Mouse (Mus musculus): ENCODE measurements around the gene Hunk.

The Hunk gene

GRCm38 (mm10) chr16:90437276-90437675 is 51.5 kb downstream of the Hunk start:
- in situ Hi-C loops (cut with MboI) = no loop called here

DNA sequence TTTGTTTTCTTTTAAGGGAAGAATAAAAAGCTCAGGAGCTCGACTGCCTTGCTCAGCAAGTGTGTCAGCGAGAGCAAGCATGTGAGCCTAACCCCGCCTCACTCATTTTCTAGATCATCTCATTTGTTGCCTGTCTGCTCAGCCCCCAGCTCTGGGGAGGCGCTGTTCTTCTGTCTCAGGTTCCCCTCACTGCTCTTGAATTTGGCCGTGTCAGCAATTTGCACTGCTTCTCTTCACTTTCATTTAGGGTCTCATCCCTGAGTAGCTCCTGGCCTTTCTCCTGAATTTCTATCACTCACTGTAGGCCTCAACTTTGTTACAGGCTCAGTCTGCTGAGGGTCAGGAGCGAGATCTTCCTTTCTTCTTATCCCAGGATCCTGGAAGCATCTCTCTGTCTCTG is 53.7 kb downstream of the Hunk start:
- in situ Hi-C loops (cut with MboI) = no loop called here

DNA sequence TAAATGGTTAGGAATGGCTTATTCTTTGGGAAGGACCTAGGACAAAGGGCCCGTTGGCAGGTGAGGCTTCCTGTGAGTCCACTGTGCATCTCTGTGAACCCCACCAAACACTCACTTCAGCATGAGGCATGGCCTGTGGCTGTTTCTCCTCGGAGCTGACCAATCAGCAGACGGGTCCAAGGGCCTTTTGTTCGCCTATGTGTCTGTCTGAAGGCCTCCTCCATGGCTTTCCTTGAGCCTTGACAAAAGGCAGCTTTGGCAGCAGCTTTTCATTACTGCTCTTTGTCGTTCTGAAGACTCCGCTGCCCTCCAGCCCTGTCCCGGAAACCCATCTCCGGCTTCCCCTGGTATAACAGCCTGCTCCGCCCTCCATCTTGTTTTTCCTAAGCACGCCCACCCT is 54.8 kb downstream of the Hunk start:
- in situ Hi-C loops (cut with MboI) = no loop called here

GRCm38 (mm10) chr16:90442991-90443390 is 57.2 kb downstream of the Hunk start:
- in situ Hi-C loops (cut with MboI) = no loop called here

GRCm38 (mm10) chr16:90453197-90453596 is 67.4 kb downstream of the Hunk start:
- in situ Hi-C loops (cut with MboI) = no loop called here

GRCm38 (mm10) chr16:90456495-90457125 is 70.8 kb downstream of the Hunk start:
- in situ Hi-C loops (cut with MboI) = no loop called here

GRCm38 (mm10) chr16:90458899-90459610 is 73.2 kb downstream of the Hunk start:
- in situ Hi-C loops (cut with MboI) = no loop called here

GRCm38 (mm10) chr16:90461304-90461905 is 75.6 kb downstream of the Hunk start:
- in situ Hi-C loops (cut with MboI) = no loop called here

DNA sequence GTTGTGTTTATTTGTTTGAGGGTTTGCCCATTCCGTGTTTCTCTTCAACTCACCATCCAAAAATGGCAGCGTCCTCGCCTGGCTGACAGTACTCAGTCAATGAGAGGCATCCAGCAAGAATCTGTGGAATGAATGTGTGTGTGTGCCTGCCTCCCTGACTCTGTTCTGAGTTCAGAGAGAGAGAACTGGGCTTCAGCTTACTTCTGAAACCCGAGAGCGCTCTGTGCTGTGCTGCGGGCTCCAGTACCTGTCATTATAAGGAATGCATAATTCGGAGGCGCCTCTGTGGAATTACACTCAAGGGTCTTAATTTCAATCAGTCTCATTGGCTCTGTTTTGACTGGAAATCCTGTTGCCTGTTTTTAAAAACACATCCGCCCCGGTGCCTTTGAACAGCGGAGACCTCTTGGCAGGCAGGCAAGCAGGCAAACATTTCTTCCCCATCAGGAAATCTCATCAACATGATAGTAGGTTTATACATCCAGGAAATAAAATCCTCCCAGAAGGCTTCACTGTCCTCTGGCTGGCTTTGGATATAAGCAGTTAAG is 77.0 kb downstream of the Hunk start:
- in situ Hi-C loops (cut with MboI) = no loop called here

- in situ Hi-C loops (cut with MboI) = no loop called here
These were observed 79.3 kb downstream of the Hunk start for GRCm38 (mm10) chr16:90465154-90465553.

DNA sequence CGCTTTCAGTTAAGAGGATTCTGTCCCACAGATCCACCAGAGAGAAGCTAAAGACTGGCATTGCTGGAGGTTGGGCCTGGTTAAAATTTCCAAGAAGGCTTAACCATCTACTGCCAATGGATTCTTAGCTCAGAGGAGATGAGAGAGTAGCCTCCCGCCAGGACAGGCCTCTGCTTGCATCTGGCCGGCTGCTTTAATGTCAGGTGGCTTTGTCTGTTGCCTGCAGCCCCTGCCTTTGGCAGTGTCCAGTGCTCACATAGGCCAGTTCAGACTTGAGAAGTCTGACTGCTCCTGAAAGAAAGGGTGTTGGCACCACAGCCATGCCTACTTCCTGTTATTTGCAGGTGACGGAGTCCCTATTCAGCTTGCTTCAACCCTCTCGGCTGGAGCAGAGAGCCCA is 82.5 kb downstream of the Hunk start:
- in situ Hi-C loops (cut with MboI) = no loop called here

DNA sequence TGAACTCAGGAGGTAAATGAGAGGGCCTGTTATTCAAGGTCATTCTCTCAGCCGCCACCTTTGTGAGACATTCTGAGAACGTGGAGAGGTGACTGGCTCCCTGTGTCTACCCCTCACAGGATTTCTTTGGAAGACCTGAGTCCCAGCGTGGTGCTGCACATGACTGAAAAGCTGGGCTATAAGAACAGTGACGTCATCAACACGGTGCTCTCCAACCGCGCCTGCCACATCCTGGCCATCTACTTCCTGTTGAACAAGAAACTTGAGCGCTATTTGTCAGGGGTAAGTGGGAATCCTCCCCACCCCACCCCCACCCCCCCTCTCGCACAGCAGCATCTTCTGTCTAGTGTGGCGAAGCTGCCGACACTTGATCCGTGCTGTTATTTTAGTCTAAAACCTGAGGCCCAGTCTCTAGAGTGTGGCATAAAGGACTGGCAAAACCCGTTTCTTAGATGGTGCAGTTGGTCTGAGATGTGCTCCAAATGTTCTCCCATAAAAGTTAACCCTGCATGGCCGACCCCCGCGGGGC is 90.0 kb downstream of the Hunk start:
- in situ Hi-C loops (cut with MboI) = no loop called here

GRCm38 (mm10) chr16:90481612-90482011 is 95.8 kb downstream of the Hunk start:
- in situ Hi-C loops (cut with MboI) = no loop called here

DNA sequence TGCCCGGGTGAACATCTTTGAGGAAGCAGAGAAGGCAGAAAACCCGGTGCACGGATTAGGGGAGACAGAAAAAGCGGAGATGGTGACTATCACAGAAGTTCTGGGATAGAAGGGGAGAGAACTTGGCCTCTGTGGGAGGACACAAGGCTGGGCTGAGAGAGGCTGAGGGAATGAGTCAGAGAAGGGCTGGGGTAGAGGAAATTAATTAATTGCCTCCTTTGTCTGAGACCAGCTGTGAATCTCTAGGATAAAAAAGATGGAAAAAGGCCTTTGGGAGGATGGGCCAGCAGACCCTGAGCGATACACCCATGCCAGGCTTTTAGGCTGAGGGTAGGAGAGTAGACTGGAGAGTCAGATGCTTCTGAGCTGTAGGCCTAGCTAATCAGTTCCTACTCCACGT is 97.5 kb downstream of the Hunk start:
- in situ Hi-C loops (cut with MboI) = no loop called here

- in situ Hi-C loops (cut with MboI) = no loop called here
These were observed 99.3 kb downstream of the Hunk start for GRCm38 (mm10) chr16:90485125-90485524.

DNA sequence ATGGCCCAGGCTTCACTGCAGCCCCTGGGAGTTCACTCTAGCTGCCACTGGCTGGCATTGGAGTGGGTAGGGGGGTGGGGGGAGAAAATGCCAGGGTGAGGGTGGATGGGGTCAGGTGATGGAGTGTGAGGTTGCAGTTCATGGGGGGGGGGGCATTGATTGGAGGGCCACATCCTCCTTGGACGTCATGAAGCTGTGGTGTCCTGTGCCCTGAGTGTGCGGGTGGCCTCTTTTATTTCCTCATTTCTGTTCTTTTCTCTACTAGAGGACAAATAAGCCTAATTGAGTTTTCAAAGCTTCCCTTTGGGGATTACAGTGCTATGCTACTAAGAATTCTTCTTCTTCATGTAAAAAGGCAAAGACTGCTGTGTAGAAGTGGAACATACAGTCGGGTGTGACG is 99.8 kb downstream of the Hunk start:
- in situ Hi-C loops (cut with MboI) = no loop called here

GRCm38 (mm10) chr16:90490066-90490465 is 104.3 kb downstream of the Hunk start:
- in situ Hi-C loops (cut with MboI) = no loop called here

- in situ Hi-C loops (cut with MboI) = no loop called here
These were observed 106.2 kb downstream of the Hunk start for GRCm38 (mm10) chr16:90491898-90492499.

- in situ Hi-C loops (cut with MboI) = no loop called here
These were observed 111.1 kb downstream of the Hunk start for GRCm38 (mm10) chr16:90496930-90497329.

- in situ Hi-C loops (cut with MboI) = no loop called here
These were observed 112.1 kb downstream of the Hunk start for GRCm38 (mm10) chr16:90497749-90498464.

- in situ Hi-C loops (cut with MboI) = no loop called here
These were observed 115.0 kb downstream of the Hunk start for GRCm38 (mm10) chr16:90500809-90501208.

GRCm38 (mm10) chr16:90505252-90505651 is 119.4 kb downstream of the Hunk start:
- in situ Hi-C loops (cut with MboI) = no loop called here

Measured in mature B cell (primary cell).